Mouse (Mus musculus) 3134 (cell line): Measurements from ENCODE around the gene Olfr303.
"Not testable (repeated sequence)": the region's sequence is repeated elsewhere in the genome, so short reads cannot be mapped to it uniquely, and the experiment has no call there.

ENCODE experiments used
- DNase-seq: peaks from one replicate; pipeline ENCODE4 v3.0.0-alpha.2; 2011; ENCODE audit warnings: low spot score; ENCODE audit not compliant: insufficient read length; ENCODE audit errors: extremely low read depth

Olfr303 gene

GRCm38 (mm10) chr7:86397689-86398088 lies at the start of gene Olfr303:
Gene Olfr303, minus strand, starts transcription at chr7:86397789.
- DNase-seq = no peak

GRCm38 (mm10) chr7:86403546-86403945 lies 6.0 kb upstream of the Olfr303 start, which contains the start of gene Olfr301:
Gene Olfr301, plus strand, starts transcription at chr7:86403846.
- DNase-seq = no peak

GRCm38 (mm10) chr7:86386558-86386957 lies 11.0 kb downstream of the Olfr303 start, which contains the start of gene Olfr304:
Gene Olfr304, minus strand, starts transcription at chr7:86386658.
- no peak for DNase-seq

GRCm38 (mm10) chr7:86385769-86386168 lies 11.8 kb downstream of the Olfr303 start:
- DNase-seq = no peak

GRCm38 (mm10) chr7:86366828-86367227 lies 30.8 kb downstream of the Olfr303 start, which contains the start of gene Olfr305:
Gene Olfr305, minus strand, starts transcription at chr7:86366928.
- no peak for DNase-seq

GRCm38 (mm10) chr7:86346296-86346695 lies 51.3 kb downstream of the Olfr303 start:
- not testable (repeated sequence) for DNase-seq

- DNase-seq = no peak
These were observed 53.3 kb downstream of the Olfr303 start for GRCm38 (mm10) chr7:86344253-86344652.

GRCm38 (mm10) chr7:86342881-86343565 lies 54.6 kb downstream of the Olfr303 start:
- no peak for DNase-seq
